Mouse (Mus musculus) spleen, embryonic (tissue): ENCODE measurements around the gene Wrap53.

Source experiments
- CTCF ChIA-PET: fragments of 350-600 bp; sonication (Branson Sonifier 250); formaldehyde crosslinking; loops from one replicate; lab custom pipeline; 2022; lab: Charles Lee

Gene Wrap53

GRCm38 (mm10) chr11:69603516-69603915, 23.5 kb upstream of the Wrap53 start:
- CTCF ChIA-PET: no interaction called here

GRCm38 (mm10) chr11:69601768-69602167, 21.7 kb upstream of the Wrap53 start:
- CTCF ChIA-PET: no interaction called here

DNA sequence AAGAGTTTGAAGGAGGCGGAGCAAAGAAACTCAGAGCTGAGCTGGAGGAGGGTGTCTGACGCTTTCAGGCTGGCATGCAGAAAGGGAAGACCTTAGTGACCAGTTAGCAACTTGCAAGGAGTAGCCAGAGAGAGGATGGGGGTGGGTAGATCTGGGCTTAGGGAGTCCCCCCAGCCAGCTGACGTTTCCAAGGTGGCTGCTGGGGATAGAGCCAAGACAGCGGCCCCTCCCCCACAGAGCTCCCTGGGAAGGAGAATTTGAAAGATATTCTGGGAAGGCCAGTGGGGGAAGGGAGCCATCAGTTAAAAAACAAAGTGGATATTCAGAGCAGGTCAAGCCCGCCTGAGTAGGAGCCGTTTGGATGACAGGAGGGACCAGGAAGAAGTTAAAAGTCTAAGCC, 20.0 kb upstream of the Wrap53 start:
- CTCF ChIA-PET: no interaction called here

- CTCF ChIA-PET: no interaction called here
These were observed 19.4 kb upstream of the Wrap53 start for GRCm38 (mm10) chr11:69599436-69599835.

DNA sequence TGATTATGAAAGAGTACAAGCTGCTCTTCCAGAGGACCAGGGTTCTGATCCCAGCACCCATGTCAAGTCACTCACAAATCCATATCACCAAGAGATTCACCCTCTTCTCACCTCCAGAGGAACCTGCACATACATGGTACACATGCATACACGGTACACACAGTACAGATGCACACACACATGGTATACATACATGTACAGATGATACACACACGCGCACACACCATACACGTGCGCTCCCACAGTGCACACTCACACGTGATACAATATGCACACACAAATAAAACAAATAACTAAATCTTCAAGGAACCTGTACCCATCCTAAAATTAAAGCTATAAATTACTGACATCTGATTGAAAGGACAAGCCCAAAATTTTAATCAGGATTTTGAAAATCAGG, 14.8 kb upstream of the Wrap53 start:
- CTCF ChIA-PET: no interaction called here

DNA sequence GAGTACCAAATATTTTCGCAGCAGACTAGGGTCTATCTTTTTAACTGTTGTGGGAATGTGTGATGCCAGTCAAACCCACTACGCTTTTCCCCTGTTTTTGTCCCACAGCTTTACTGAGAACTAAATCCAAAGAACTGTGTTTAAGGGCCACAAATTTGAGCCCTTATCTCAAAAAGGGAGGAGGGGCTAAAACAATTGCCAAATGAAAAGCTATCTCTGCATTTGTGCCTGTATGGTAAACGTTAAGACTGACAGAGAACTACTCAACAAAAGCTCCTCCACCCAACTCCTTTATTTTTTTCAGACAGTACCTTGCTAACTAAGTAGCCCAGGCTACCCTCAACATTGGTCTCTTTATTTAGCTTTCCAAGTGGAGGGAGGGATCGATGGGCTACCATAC, 12.7 kb upstream of the Wrap53 start:
- CTCF ChIA-PET: interaction anchor here (1.1 kb wide), 1 partner anchor 35 kb away, joined by 4 read pairs; no protein-coding TSS in a partner anchor

GRCm38 (mm10) chr11:69591899-69592637, 12.0 kb upstream of the Wrap53 start:
- CTCF ChIA-PET: interaction anchor here (0.6 kb wide), 1 partner anchor 22 kb away, joined by 8 read pairs; no protein-coding TSS in a partner anchor

GRCm38 (mm10) chr11:69591424-69591823, 11.4 kb upstream of the Wrap53 start:
- CTCF ChIA-PET: no interaction called here

DNA sequence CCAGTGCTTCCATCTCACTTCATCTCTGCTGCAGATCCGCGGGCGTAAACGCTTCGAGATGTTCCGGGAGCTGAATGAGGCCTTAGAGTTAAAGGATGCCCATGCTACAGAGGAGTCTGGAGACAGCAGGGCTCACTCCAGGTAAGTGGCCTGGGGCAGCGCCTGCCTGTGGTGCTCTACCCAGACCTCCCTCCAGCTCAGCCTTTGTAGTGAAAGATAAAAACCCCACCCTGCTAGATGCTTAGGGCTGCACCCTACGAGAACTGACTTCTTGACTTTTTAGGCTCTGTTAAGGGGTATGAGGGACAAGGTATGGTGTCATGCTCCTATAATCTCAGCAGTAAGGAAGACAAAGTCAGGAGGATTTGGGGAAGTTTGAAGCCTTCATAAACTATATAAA, 10.6 kb upstream of the Wrap53 start:
- CTCF ChIA-PET: no interaction called here

GRCm38 (mm10) chr11:69589207-69589834, 9.3 kb upstream of the Wrap53 start:
- CTCF ChIA-PET: no interaction called here

DNA sequence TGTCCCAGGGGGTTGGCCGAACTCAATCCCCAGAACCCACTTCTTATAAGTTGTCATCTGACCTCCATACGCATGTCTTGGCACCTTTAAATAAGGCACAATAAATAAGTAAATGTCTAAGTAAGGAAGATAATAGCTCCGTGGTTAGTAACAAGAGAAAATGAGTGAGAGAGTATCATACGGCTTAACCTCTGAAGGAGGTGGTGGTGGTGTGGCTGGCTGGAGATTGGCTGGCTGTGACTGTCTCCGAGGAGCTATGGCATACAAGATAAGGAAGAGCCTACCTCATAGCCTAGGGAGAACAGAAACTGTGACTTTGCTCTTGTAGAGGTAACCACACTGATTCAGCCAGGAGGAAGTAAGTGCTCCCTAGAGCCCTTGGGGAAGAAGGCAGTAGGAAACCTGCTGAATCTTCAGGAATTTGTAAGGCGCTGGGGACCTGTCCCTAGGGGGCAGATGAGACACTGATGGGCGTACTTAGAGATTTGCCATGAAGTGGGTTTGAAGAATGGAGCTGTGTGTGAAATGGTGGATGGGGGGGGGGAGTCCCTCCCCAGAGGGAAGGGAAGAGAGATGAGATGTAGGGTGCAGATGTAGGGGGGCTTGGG, 5.8 kb upstream of the Wrap53 start:
- CTCF ChIA-PET: no interaction called here

GRCm38 (mm10) chr11:69584937-69585336, 4.9 kb upstream of the Wrap53 start:
- CTCF ChIA-PET: no interaction called here

GRCm38 (mm10) chr11:69584008-69584407, 4.0 kb upstream of the Wrap53 start:
- CTCF ChIA-PET: no interaction called here

- CTCF ChIA-PET: interaction anchor here (0.7 kb wide), 1 partner anchor 365 kb away, joined by 5 read pairs; no protein-coding TSS in a partner anchor
These were observed 2.3 kb upstream of the Wrap53 start for GRCm38 (mm10) chr11:69582230-69582805.

GRCm38 (mm10) chr11:69581814-69582213, 1.8 kb upstream of the Wrap53 start:
- CTCF ChIA-PET: interaction anchor here (0.7 kb wide), 2 partner anchors 55 to 365 kb away, joined by 5 to 8 read pairs; no protein-coding TSS in a partner anchor

DNA sequence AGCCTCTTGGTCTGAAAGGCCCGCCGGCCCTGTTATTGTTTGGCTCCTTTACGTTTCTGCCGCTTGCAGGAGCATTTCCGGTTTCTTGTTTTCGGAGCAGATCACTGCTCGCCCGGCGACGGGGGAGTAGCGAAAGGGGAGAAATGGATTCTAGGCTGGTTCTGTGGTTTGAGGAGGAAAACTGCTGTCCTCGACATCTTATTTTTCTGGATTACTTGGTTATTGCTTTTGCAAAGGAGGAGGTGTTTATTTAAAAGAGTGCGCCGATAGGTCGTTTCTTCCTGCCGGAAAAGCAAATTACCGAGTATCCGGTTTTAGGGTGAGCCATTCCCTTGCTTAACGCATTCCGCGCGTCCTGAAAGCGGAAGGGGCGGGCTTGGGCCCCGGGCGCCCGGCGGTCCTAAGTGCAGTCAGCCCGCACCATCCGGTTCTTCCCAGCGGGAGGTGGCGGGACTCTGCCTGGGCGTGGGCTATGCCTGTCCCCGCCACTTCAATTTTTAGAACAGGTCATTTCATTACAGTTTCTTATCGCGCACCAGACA, 1.2 kb upstream of the Wrap53 start:
- CTCF ChIA-PET: interaction anchor here (0.7 kb wide), 1 partner anchor 56 kb away, joined by 8 read pairs; no protein-coding TSS in a partner anchor

DNA sequence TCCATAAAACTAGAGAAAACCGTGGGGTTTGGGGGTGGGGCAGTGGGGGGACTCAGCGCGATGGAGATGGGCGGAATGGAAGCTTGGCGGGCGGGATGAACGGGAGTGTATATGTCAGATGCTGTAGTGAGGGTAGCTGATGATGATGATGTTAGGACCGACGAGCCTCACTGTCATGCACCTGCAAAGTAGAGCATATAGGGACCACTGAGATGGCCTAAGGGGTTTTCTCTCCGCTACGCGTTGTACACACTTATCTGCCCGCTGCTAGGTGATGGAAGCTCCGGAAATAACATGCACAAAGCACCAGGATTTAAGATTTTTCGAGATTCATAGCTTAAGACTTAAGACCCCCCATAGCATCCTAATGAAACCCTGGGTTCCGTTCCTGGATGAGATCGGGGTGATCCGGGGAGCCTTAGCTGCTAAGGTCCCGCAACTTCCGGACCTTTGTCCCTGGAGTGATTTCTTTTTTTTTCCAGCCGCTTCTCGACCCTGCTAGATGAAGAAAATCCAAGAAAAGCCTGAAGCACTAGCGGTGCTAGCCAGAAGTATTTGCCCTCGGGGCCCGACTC, 604 bp upstream of the Wrap53 start:
- CTCF ChIA-PET: no interaction called here

GRCm38 (mm10) chr11:69579128-69580017, 682 bp downstream of the Wrap53 start:
- CTCF ChIA-PET: no interaction called here

GRCm38 (mm10) chr11:69578301-69578700, 1.8 kb downstream of the Wrap53 start:
- CTCF ChIA-PET: no interaction called here

GRCm38 (mm10) chr11:69576307-69576706, 3.7 kb downstream of the Wrap53 start:
- CTCF ChIA-PET: interaction anchor here (0.6 kb wide), 1 partner anchor 22 kb away, joined by 6 read pairs; no protein-coding TSS in a partner anchor
